Mouse (Mus musculus): Measurements from ENCODE around the gene Arpc3. TPM values are rescaled to one million over a fixed set of nuclear protein-coding genes. Genes with fewer than 3 reads are reported as not detected.
A peak's percentile ranks its signal among the peaks of the same experiment; 100 is the strongest.

Arpc3 gene
- polyA plus RNA-seq, 1 experiment from 2014 or later, result 54.1 TPM

GRCm38 (mm10) chr5:122402160-122402559 is 10.5 kb downstream of the Arpc3 start:
- no peaks in the 10 kb centered on the region for H3K9me3 ChIP-seq (replicated peaks; ENCODE audit: control insufficient read depth, low read length)
- no peak for DNase-seq (ENCODE audit: low spot score)
- H3K4me2 ChIP-seq (ENCODE audit: low read depth, low read length), result no peak overlapping the region
- no peaks in the 10 kb centered on the region for H3K4me1 ChIP-seq (ENCODE audit: control insufficient read depth, insufficient read depth, low read length)
- WGBS, result 87% methylated on average over 13 of the region's 13 CpGs
- no peaks in the 10 kb centered on the region for H3K27me3 ChIP-seq (ENCODE audit: control insufficient read depth, insufficient read depth, low read length)
- ATAC-seq (replicated peaks; ENCODE audit: insufficient number of reproducible peaks, low FRiP score, low TSS enrichment, low read depth), result no peak
- H3K9ac ChIP-seq (replicated peaks; ENCODE audit: low read length), result no peak overlapping the region
- H3K4me3 ChIP-seq (ENCODE audit: low read depth, low read length), result no peak overlapping the region
- no peak overlapping the region for H3K27ac ChIP-seq (replicated peaks; ENCODE audit: low read depth, low read length)
- peaks cover 14% of the 10 kb centered on the region for H3K36me3 ChIP-seq (replicated peaks; ENCODE audit: control insufficient read depth, insufficient read depth, low read depth, low read length)

DNA sequence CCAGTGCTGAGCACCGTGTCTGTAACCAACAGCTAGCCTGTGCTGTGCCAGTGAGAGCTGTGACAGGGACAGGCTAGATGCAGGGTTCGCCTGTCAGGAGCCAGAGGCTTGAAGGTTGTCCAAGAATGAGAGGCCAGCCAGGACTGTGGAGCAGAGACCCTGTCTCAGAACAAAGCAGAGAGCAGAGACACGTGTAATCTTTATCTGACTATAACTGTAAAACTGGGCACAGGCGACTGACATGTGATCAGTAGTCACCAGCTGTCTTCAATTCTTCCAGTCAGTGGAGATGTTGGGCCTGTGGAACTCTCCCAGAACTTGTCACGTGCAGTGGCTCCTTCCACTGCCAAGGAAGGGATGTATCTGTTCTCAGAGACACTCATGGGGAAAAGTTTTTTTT is 11.1 kb downstream of the Arpc3 start:
- peaks cover 14% of the 10 kb centered on the region for H3K36me3 ChIP-seq (replicated peaks; ENCODE audit: control insufficient read depth, insufficient read depth, low read depth, low read length)
- WGBS, result 91% methylated on average over 5 of the region's 5 CpGs

DNA sequence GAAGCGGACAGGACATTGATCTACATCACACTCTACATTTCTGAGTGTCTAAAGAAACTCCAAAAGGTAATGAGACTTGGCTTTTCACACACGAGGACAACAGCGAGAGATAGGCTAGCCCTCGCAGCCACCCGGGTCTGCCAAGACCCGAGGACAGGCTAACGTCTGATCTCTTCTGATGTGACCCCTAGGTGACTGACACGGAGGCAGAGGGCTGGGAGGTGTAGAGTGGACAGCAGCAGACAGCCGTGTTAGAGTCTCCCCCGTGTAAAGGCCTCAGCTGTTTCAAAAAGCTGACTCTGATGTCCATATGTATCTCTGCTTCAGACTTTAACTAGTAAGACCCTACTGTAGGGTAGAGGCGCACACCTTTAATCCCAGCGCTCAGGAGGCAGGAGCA is 11.7 kb downstream of the Arpc3 start:
- no peaks in the 10 kb centered on the region for H3K27me3 ChIP-seq (ENCODE audit: control insufficient read depth, insufficient read depth, low read length)
- no peaks in the 10 kb centered on the region for H3K4me1 ChIP-seq (ENCODE audit: control insufficient read depth, insufficient read depth, low read length)
- no peak for ATAC-seq (replicated peaks; ENCODE audit: insufficient number of reproducible peaks, low FRiP score, low TSS enrichment, low read depth)
- peaks cover 14% of the 10 kb centered on the region for H3K36me3 ChIP-seq (replicated peaks; ENCODE audit: control insufficient read depth, insufficient read depth, low read depth, low read length)
- no peak for DNase-seq (ENCODE audit: low spot score)
- no peaks in the 10 kb centered on the region for H3K9me3 ChIP-seq (replicated peaks; ENCODE audit: control insufficient read depth, low read length)
- H3K4me3 ChIP-seq (ENCODE audit: low read depth, low read length), result no peak overlapping the region
- WGBS, result 94% methylated on average over 12 of the region's 12 CpGs
- H3K9ac ChIP-seq (replicated peaks; ENCODE audit: low read length), result no peak overlapping the region
- no peak overlapping the region for H3K27ac ChIP-seq (replicated peaks; ENCODE audit: low read depth, low read length)
- H3K4me2 ChIP-seq (ENCODE audit: low read depth, low read length), result no peak overlapping the region

More for the DNA sequence above, 11.1 kb downstream of the Arpc3 start:
- Histone ChIP-seq H3K9me3 (replicated peaks; ENCODE audit: control insufficient read depth, low read length) (no peaks in the 10 kb centered on the region), H3K27ac (replicated peaks; ENCODE audit: low read depth, low read length) (no peak overlapping the region), H3K4me1 (ENCODE audit: control insufficient read depth, insufficient read depth, low read length) (no peaks in the 10 kb centered on the region), H3K4me3 (ENCODE audit: low read depth, low read length) (no peak overlapping the region), H3K4me2 (ENCODE audit: low read depth, low read length) (no peak overlapping the region), H3K9ac (replicated peaks; ENCODE audit: low read length) (no peak overlapping the region), H3K27me3 (ENCODE audit: control insufficient read depth, insufficient read depth, low read length) (no peaks in the 10 kb centered on the region)
- DNase-seq (ENCODE audit: low spot score) (no peak), ATAC-seq (replicated peaks; ENCODE audit: insufficient number of reproducible peaks, low FRiP score, low TSS enrichment, low read depth) (no peak)

DNA sequence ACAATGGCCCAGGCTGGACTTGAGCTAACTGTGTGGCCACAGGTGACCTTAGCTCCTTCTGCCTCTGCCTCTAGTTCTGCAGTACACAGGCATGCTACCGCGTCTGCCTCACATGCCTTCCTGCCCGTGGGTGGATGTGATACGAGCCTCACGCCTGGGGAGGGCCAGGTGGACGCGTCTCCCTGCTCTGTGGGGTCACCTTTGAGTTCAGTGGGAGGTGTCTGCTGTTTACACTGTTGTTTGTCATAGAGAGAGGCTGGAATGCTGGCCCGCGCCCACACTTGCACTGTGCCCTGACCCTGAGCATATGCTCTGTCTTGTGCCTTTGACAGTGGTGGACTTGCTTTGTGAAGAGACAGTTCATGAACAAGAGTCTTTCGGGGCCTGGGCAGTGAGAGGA is 13.9 kb downstream of the Arpc3 start:
- Histone ChIP-seq H3K4me2 (ENCODE audit: low read depth, low read length) (no peak overlapping the region), H3K9me3 (replicated peaks; ENCODE audit: control insufficient read depth, low read length) (no peaks in the 10 kb centered on the region), H3K9ac (replicated peaks; ENCODE audit: low read length) (no peak overlapping the region), H3K4me1 (ENCODE audit: control insufficient read depth, insufficient read depth, low read length) (no peaks in the 10 kb centered on the region), H3K27me3 (ENCODE audit: control insufficient read depth, insufficient read depth, low read length) (no peaks in the 10 kb centered on the region), H3K4me3 (ENCODE audit: low read depth, low read length) (no peak overlapping the region), H3K27ac (replicated peaks; ENCODE audit: low read depth, low read length) (no peak overlapping the region), H3K36me3 (replicated peaks; ENCODE audit: control insufficient read depth, insufficient read depth, low read depth, low read length) (peaks cover 14% of the 10 kb centered on the region)
- DNase-seq (ENCODE audit: low spot score) (no peak), ATAC-seq (replicated peaks; ENCODE audit: insufficient number of reproducible peaks, low FRiP score, low TSS enrichment, low read depth) (no peak)
- WGBS, result 92% methylated on average over 10 of the region's 10 CpGs

GRCm38 (mm10) chr5:122409692-122410645 is 18.3 kb downstream of the Arpc3 start:
- Histone ChIP-seq H3K27me3 (ENCODE audit: control insufficient read depth, insufficient read depth, low read length) (no peaks in the 10 kb centered on the region), H3K9ac (replicated peaks; ENCODE audit: low read length) (no peak overlapping the region), H3K9me3 (replicated peaks; ENCODE audit: control insufficient read depth, low read length) (no peaks in the 10 kb centered on the region), H3K4me2 (ENCODE audit: low read depth, low read length) (no peak overlapping the region), H3K4me1 (ENCODE audit: control insufficient read depth, insufficient read depth, low read length) (no peaks in the 10 kb centered on the region), H3K27ac (replicated peaks; ENCODE audit: low read depth, low read length) (no peak overlapping the region), H3K4me3 (ENCODE audit: low read depth, low read length) (no peak overlapping the region), H3K36me3 (replicated peaks; ENCODE audit: control insufficient read depth, insufficient read depth, low read depth, low read length) (peaks cover 10% of the 10 kb centered on the region)
- 85% methylated on average over 19 of the region's 19 CpGs for WGBS
- ATAC-seq (replicated peaks; ENCODE audit: insufficient number of reproducible peaks, low FRiP score, low TSS enrichment, low read depth) (0 out of 2 replicates have a peak, but pooled peaks have one; percentile 39), DNase-seq (ENCODE audit: low spot score) (no peak)

DNA sequence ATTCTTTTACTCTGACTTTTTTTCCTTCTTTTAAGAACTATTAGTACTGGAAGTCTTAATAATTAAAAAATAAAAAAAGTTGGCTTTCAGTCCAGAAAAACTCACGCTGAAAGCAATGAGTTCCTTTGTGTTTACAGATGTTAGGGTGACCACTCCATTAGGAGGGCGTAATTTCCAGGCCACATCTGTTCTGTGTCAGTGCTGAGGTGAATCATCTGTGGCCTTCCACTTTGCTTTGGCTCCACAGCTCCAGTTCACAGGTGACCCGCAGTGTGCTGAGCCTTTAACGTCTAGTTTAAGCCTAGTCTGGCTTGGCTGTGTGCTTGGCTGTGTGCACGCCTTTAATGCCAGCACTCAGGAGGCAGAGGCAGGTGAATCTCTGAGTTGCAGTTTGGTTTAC is 20.2 kb downstream of the Arpc3 start:
- Histone ChIP-seq H3K4me1 (ENCODE audit: control insufficient read depth, insufficient read depth, low read length) (no peaks in the 10 kb centered on the region), H3K9ac (replicated peaks; ENCODE audit: low read length) (no peak overlapping the region)

DNA sequence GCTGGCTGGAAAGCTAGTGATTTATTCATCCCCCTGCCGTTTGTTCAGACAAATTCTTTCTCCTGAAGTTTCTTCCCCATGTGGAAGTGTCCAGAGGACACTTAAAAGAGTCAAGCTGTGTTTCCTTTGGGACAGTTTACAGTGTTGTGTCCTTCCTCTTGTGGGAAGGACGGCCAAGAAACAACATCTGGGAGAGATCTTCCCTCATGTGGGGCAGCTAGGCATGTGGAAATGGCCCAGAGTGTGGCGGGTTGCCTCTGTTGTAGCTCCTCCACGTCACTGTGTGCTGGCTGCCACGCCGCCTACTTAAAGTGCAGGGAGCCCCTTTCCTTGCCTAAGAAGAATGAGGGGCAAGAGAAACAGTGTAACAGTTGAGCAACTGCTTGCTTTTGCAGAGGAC is 21.1 kb downstream of the Arpc3 start:
- Histone ChIP-seq H3K4me3 (ENCODE audit: low read depth, low read length) (no peak overlapping the region), H3K27me3 (ENCODE audit: control insufficient read depth, insufficient read depth, low read length) (no peaks in the 10 kb centered on the region)

More for the DNA sequence above, 20.2 kb downstream of the Arpc3 start:
- Histone ChIP-seq H3K9me3 (replicated peaks; ENCODE audit: control insufficient read depth, low read length) (no peaks in the 10 kb centered on the region), H3K4me3 (ENCODE audit: low read depth, low read length) (no peak overlapping the region), H3K27ac (replicated peaks; ENCODE audit: low read depth, low read length) (no peak overlapping the region), H3K4me2 (ENCODE audit: low read depth, low read length) (no peak overlapping the region), H3K27me3 (ENCODE audit: control insufficient read depth, insufficient read depth, low read length) (no peaks in the 10 kb centered on the region), H3K36me3 (replicated peaks; ENCODE audit: control insufficient read depth, insufficient read depth, low read depth, low read length) (peaks cover 2% of the 10 kb centered on the region)
- no peak for DNase-seq (ENCODE audit: low spot score)
- WGBS, result 78% methylated on average over 5 of the region's 5 CpGs
- no peak for ATAC-seq (replicated peaks; ENCODE audit: insufficient number of reproducible peaks, low FRiP score, low TSS enrichment, low read depth)

DNA sequence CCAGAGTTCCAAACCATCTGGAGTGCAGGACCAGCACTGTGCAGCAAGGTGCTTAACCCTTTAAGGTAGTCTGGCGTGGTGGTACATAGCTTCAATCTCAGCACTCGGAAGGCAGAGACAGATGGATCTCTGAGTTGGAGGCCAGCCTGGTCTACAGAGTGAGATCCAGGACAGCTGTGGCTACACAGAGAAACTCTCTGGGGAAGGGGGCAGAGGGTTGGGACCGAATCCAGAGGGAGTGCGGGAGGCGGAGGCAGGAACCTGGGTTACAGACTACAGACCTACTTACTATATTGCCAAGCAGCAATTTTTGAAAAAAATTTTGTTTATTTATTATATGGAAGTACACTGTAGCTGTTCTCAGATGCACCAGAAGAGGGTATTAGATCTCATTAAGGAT is 22.7 kb downstream of the Arpc3 start:
- Histone ChIP-seq H3K4me1 (ENCODE audit: control insufficient read depth, insufficient read depth, low read length) (no peaks in the 10 kb centered on the region), H3K4me2 (ENCODE audit: low read depth, low read length) (no peak overlapping the region), H3K27me3 (ENCODE audit: control insufficient read depth, insufficient read depth, low read length) (no peaks in the 10 kb centered on the region), H3K27ac (replicated peaks; ENCODE audit: low read depth, low read length) (no peak overlapping the region), H3K36me3 (replicated peaks; ENCODE audit: control insufficient read depth, insufficient read depth, low read depth, low read length) (no peaks in the 10 kb centered on the region), H3K9me3 (replicated peaks; ENCODE audit: control insufficient read depth, low read length) (no peaks in the 10 kb centered on the region), H3K4me3 (ENCODE audit: low read depth, low read length) (no peak overlapping the region), H3K9ac (replicated peaks; ENCODE audit: low read length) (no peak overlapping the region)
- ATAC-seq (replicated peaks; ENCODE audit: insufficient number of reproducible peaks, low FRiP score, low TSS enrichment, low read depth), result no peak
- WGBS, result 86% methylated on average over 5 of the region's 5 CpGs
- no peak for DNase-seq (ENCODE audit: low spot score)

More for the DNA sequence above, 21.1 kb downstream of the Arpc3 start:
- H3K4me1 ChIP-seq (ENCODE audit: control insufficient read depth, insufficient read depth, low read length), result no peaks in the 10 kb centered on the region
- H3K4me2 ChIP-seq (ENCODE audit: low read depth, low read length), result no peak overlapping the region
- no peaks in the 10 kb centered on the region for H3K36me3 ChIP-seq (replicated peaks; ENCODE audit: control insufficient read depth, insufficient read depth, low read depth, low read length)
- DNase-seq (ENCODE audit: low spot score), result no peak
- no peak for ATAC-seq (replicated peaks; ENCODE audit: insufficient number of reproducible peaks, low FRiP score, low TSS enrichment, low read depth)
- no peaks in the 10 kb centered on the region for H3K9me3 ChIP-seq (replicated peaks; ENCODE audit: control insufficient read depth, low read length)
- WGBS, result 62% methylated on average over 6 of the region's 6 CpGs
- H3K27ac ChIP-seq (replicated peaks; ENCODE audit: low read depth, low read length), result no peak overlapping the region
- H3K9ac ChIP-seq (replicated peaks; ENCODE audit: low read length), result no peak overlapping the region
